Mouse (Mus musculus): Measurements from ENCODE around the gene Neurod6. TPM values are rescaled to one million over a fixed set of nuclear protein-coding genes. Genes with fewer than 3 reads are reported as not detected.

The Neurod6 gene
- polyA plus RNA-seq, 2 experiments from 2014 or later = not detected

DNA sequence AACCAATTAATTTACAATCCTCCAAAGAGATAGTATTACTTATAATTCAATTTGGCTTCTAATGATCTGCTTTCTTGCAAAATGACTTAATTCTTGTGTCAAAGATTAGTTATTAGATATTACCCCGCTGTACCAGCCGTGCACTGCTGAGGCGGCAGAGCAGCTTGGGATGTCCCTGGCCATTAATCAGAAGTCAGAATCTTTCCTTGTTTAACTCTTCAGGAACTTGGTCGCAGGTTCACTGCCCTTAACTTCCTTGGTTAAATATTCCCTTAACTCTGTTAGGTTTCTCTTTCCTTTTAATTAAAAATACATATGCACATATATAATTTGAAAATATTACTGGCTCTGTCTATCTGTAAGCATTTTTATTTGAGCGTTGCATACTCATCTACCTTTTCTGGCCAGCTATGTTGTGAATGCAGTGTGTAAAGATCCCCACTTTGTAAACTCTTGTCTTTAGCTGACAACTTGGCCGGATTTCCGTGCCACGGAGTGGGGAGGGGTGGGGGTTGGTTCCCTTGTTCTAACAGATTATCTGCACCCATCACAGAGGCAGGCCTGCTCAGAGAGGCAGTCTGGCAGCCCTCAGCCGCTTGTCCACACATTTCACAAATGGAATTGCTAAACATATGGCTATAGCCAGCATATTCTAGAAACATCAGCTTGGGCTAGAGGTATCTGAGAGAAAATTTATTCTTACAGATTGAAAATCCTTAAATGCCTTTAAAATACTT lies 34.1 kb downstream of the Neurod6 start:
- no peak for ATAC-seq

DNA sequence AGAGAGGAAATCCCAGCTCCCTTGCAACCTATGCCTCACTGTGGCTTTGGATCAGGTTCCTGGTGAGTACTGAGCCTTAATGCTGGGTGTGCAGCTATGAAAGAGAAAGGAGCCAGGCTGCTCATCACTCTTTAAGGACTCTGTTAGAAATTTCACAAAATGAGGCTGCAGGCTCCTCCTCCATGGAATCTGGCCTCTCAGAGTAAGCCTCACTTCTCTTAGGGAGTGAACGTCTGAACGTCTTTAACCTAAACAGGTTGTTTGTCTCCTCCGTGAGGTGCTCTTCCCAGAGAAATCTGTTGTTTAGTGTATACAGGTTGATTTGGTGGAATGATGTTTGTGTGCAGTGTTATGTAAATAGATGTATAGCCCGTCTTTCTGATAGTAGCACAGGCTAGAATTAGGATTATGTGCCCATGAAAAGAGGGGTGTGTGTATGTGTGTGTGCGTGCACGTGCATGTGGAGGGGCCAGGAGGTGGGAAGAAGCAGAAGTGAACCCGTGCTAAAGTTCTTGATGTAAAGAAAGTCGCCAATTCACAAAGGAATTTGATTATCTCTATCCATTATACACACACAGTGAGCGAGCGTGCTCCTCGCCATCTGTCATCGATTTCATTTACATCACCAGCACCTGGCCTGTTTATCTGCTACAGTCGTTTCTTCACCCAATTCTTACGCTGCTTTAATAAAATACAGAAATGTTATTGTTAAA lies 34.8 kb downstream of the Neurod6 start:
- ATAC-seq = no peak

DNA sequence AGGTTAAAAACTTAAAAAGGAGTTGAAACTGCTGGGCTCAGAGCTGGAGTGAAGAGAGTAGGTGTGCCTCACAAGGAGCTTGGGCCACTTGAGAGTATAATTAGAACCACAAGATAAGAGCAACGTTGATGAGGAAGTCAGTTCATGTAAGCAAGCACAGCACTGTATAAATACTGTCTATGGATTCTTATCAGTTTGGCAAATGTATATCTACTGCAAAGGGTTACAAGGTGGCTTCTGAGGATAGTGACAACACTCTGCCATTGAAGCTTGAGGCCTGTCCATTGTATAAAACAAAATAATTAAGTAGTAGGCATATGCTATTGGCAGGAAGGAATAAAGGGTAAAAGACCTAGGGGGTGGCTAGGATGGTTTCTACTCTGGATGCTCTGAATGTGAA lies 46.4 kb downstream of the Neurod6 start:
- ATAC-seq = no peak

Other genes with a start within 250 kb of the Neurod6 start
- gene Adcyap1r1, start 229.3 kb downstream of the Neurod6 start, polyA plus RNA-seq (2017; shearing (Covaris generic)) = not detected
- not detected for gene Itprid1, start 155.6 kb upstream of the Neurod6 start, polyA plus RNA-seq (2017; shearing (Covaris generic))

All from CD4-positive, CD25-positive, alpha-beta regulatory T cell, adult 4 months (primary cell).